Mouse (Mus musculus): ENCODE results near the gene Eif2b1. TPM values are rescaled to one million over a fixed set of nuclear protein-coding genes. Genes with fewer than 3 reads are reported as not detected.

Gene Eif2b1
- polyA plus RNA-seq, 1 experiment from 2014 or later = 30.7 TPM

- H3K36me3 ChIP-seq (replicated peaks; ENCODE audit: insufficient read depth, low read length) = no peaks in the 10 kb centered on the region
- H3K9me3 ChIP-seq (ENCODE audit: low read length) = no peaks in the 10 kb centered on the region
- peaks cover 5% of the 10 kb centered on the region; the same call in 1 of the 2 replicates for H3K4me1 ChIP-seq (ENCODE audit: insufficient read depth)
- H3K9ac ChIP-seq (replicated peaks) = no peak overlapping the region
- peaks cover 7% of the 10 kb centered on the region for H3K27me3 ChIP-seq (ENCODE audit: insufficient read depth, low read length)
- 65% methylated on average over 5 of the region's 5 CpGs for WGBS (ENCODE audit: insufficient replicate concordance)
- H3K4me3 ChIP-seq (ENCODE audit: low read depth, low read length) = no peak overlapping the region
- ATAC-seq (no peak), DNase-seq (no peak)
- H3K27ac ChIP-seq (ENCODE audit: low read depth) = no peak overlapping the region
- no peak overlapping the region for H3K4me2 ChIP-seq (ENCODE audit: low read depth, low read length)
- TF ChIP-seq CTCF (IDR thresholded peaks at IDR 0.05; ENCODE audit: low read depth) (no peak), EP300 (IDR thresholded peaks at IDR 0.05; ENCODE audit: low read depth) (no peak)
These were observed 54.0 kb downstream of the Eif2b1 start for GRCm38 (mm10) chr5:124524943-124525342.

- Histone ChIP-seq H3K4me1 (ENCODE audit: insufficient read depth) (no peaks in the 10 kb centered on the region), H3K9me3 (ENCODE audit: low read length) (no peaks in the 10 kb centered on the region), H3K27me3 (ENCODE audit: insufficient read depth, low read length) (no peaks in the 10 kb centered on the region), H3K27ac (ENCODE audit: low read depth) (no peak overlapping the region), H3K4me3 (ENCODE audit: low read depth, low read length) (no peak overlapping the region), H3K4me2 (ENCODE audit: low read depth, low read length) (no peak overlapping the region), H3K36me3 (replicated peaks; ENCODE audit: insufficient read depth, low read length) (no peaks in the 10 kb centered on the region), H3K9ac (replicated peaks) (no peak overlapping the region)
- ATAC-seq (no peak), DNase-seq (no peak)
- no peak for TF ChIP-seq EP300 (IDR thresholded peaks at IDR 0.05; ENCODE audit: low read depth)
- peak; percentile 47; the same call in 1 of the 2 replicates for TF ChIP-seq CTCF (IDR thresholded peaks at IDR 0.05; ENCODE audit: low read depth)
- WGBS (ENCODE audit: insufficient replicate concordance) = 91% methylated on average over 8 of the region's 8 CpGs
These were observed 55.9 kb downstream of the Eif2b1 start for GRCm38 (mm10) chr5:124523032-124523431.

DNA sequence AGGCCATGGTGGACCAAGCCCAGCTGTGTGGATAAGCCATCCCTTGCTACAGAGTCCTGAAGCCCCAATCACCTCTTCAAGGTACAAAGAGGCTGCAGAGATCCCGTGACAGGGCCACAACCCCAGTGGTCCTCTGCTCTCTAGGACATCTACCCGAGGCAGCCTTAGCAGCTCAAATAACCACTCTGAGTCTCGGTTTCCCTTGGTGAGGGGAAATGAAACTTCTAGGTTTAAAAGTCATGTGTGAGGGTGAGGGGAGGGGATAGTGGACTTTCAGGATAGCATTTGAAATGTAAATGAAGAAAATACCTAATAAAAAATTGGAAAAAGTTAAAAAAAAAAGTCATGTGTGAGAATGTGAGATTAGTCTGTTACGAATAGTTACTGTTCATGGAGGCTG is 57.3 kb downstream of the Eif2b1 start:
- H3K27me3 ChIP-seq (ENCODE audit: insufficient read depth, low read length) = no peaks in the 10 kb centered on the region
- H3K4me1 ChIP-seq (ENCODE audit: insufficient read depth) = no peaks in the 10 kb centered on the region
- no peak overlapping the region for H3K9ac ChIP-seq (replicated peaks)
- no peaks in the 10 kb centered on the region for H3K9me3 ChIP-seq (ENCODE audit: low read length)
- no peaks in the 10 kb centered on the region for H3K36me3 ChIP-seq (replicated peaks; ENCODE audit: insufficient read depth, low read length)
- no peak for TF ChIP-seq EP300 (IDR thresholded peaks at IDR 0.05; ENCODE audit: low read depth)
- TF ChIP-seq CTCF (IDR thresholded peaks at IDR 0.05; ENCODE audit: low read depth) = no peak
- H3K27ac ChIP-seq (ENCODE audit: low read depth) = no peak overlapping the region
- no peak for DNase-seq
- H3K4me3 ChIP-seq (ENCODE audit: low read depth, low read length) = no peak overlapping the region
- 72% methylated on average over 4 of the region's 4 CpGs for WGBS (ENCODE audit: insufficient replicate concordance)
- ATAC-seq = no peak
- H3K4me2 ChIP-seq (ENCODE audit: low read depth, low read length) = no peak overlapping the region

Other genes starting within 250 kb of the Eif2b1 start
- gene Cdk2ap1, start 216.0 kb downstream of the Eif2b1 start, polyA plus RNA-seq (2015; fragmentation: Nextera tagmentation; extraction: Ambion mirVana) = 31.7 and 44.7 TPM in 2 replicates
- 30.0 and 30.6 TPM in 2 replicates for gene Sbno1, start 153.1 kb downstream of the Eif2b1 start, polyA plus RNA-seq (2015; fragmentation: Nextera tagmentation; extraction: Ambion mirVana)
- 26.7 and 30.6 TPM in 2 replicates for gene Kmt5a, start 139.2 kb downstream of the Eif2b1 start, polyA plus RNA-seq (2015; fragmentation: Nextera tagmentation; extraction: Ambion mirVana)
- 10.3 and 11.0 TPM in 2 replicates for gene Rilpl2, start 100.8 kb downstream of the Eif2b1 start, polyA plus RNA-seq (2015; fragmentation: Nextera tagmentation; extraction: Ambion mirVana)
- gene Snrnp35, start 96.0 kb downstream of the Eif2b1 start, polyA plus RNA-seq (2015; fragmentation: Nextera tagmentation; extraction: Ambion mirVana) = 5.9 and 6.5 TPM in 2 replicates
- gene Rilpl1, start 47.7 kb downstream of the Eif2b1 start, polyA plus RNA-seq (2015; fragmentation: Nextera tagmentation; extraction: Ambion mirVana) = 2.4 and 3.3 TPM in 2 replicates
- 253 and 267 TPM in 2 replicates for gene Tmed2, start 38.4 kb downstream of the Eif2b1 start, polyA plus RNA-seq (2015; fragmentation: Nextera tagmentation; extraction: Ambion mirVana)
- gene Ddx55, start 26.3 kb downstream of the Eif2b1 start, polyA plus RNA-seq (2015; fragmentation: Nextera tagmentation; extraction: Ambion mirVana) = 3.6 and 3.7 TPM in 2 replicates
- 13.2 and 14.7 TPM in 2 replicates for gene Gtf2h3, start within 50 bp of the Eif2b1 start, polyA plus RNA-seq (2015; fragmentation: Nextera tagmentation; extraction: Ambion mirVana)
- 9.6 and 12.4 TPM in 2 replicates for gene Atp6v0a2, start 49.4 kb upstream of the Eif2b1 start, polyA plus RNA-seq (2015; fragmentation: Nextera tagmentation; extraction: Ambion mirVana)
- not detected in 2 replicates for gene Dnah10, start 146.0 kb upstream of the Eif2b1 start, polyA plus RNA-seq (2015; fragmentation: Nextera tagmentation; extraction: Ambion mirVana)

Data from liver, postnatal 0 days (tissue).